Mouse (Mus musculus) neutrophil, adult 83 days (primary cell): ENCODE results near the gene Krt32. TPM values are rescaled to one million over a fixed set of nuclear protein-coding genes. Genes with fewer than 3 reads are reported as not detected.

Experiments used
- total RNA-seq, 2 experiments: library from RNA; stranded (reverse); gene quantifications; one replicate each; pipeline ENCODE4 v1.2.4; 2023

Gene Krt32
- not detected for total RNA-seq

DNA sequence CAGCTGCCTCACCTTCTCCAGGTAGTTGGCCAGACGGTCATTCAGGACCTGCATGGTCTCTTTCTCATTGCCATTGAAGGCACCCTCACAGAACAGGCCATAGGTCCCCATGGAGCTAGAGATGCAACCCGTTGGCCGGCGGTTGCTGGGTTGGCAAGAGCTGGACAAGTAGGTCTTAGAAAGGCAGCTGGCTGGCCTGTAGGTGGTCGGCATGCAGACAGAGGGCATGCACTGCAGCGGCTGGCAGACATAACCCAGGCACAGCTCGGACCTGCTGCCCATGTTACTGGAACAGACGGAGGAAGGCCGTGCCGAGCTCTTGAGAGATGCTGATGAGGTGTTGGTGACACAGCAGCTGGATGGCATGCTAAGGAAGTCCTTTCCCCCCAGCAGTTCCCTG is at the start of gene Krt32:
Krt32 (minus strand) TSS at position 366 of the 400 bp plus-strand sequence.

GRCm38 (mm10) chr11:100135731-100136130 is 47.7 kb upstream of the Krt32 start, which contains the start of gene Krt15:
Gene Krt15, minus strand, starts transcription at chr11:100135928.

GRCm38 (mm10) chr11:100121466-100121865 is 33.4 kb upstream of the Krt32 start, which contains the start of gene Krt13:
Gene Krt13, minus strand, starts transcription at chr11:100121566.

DNA sequence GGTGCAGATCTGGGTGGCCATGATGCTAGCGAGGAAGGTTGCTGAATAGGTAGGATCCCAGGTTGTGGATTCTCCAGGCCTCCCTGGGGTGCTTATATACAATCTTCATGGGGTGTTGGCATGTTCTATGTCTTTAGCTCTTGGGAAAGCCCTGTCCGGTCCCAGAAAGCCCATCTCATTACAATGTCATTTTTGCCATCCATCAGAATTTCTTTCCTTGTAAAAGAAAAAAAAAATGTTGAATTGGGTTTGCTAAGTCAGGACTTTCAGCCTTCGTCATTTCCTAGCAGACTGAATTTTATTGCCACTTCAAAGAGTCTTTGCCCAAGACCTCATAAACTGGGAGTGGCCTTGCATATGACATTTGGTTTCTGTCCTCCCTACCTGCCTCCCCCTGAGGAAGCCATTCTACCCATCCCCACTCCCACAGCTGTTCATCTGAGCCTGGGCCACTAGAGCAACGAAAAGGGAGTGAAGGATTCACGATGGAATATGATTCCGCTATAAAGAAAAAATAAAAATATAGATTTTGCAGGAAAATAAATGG is 17.6 kb upstream of the Krt32 start, which contains the start of gene Krt36:
Krt36 (minus strand) TSS at position 51 of the 547 bp plus-strand sequence.

GRCm38 (mm10) chr11:100096141-100096540 is 8.1 kb upstream of the Krt32 start, which contains the start of gene Krt35:
Gene Krt35, minus strand, starts transcription at chr11:100096241.

GRCm38 (mm10) chr11:100050451-100050850 is 37.6 kb downstream of the Krt32 start, which contains the start of gene Krt31:
Gene Krt31, minus strand, starts transcription at chr11:100050551.

DNA sequence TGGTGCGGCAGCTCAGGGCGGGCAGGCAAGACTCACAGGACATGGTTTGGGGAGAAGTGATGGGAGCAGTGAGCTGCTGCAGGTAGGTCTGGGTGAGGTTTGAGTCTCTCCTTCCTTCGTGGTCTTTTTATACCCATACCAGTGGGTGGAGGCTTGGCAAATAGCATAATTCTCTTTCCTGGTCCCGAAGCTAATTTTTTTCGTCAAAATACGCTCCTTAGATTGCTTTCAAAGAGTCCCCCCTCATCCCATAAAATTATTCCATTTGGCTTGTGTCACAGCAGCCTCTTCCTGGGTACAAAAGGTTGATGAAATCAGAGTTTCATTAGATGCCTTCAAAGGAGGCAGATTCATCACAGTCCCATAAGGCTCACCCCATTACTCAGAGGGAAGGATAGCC is 46.6 kb downstream of the Krt32 start, which contains the start of gene Krt34:
Krt34 (minus strand) TSS at position 101 of the 400 bp plus-strand sequence.

Other genes with a start within 250 kb of the Krt32 start
- not detected for gene Krtap4-16, start 236.6 kb downstream of the Krt32 start, total RNA-seq
- not detected for gene Gm11568, start 230.3 kb downstream of the Krt32 start, total RNA-seq
- gene Gm11559, start 223.8 kb downstream of the Krt32 start, total RNA-seq, result not detected
- gene Krtap9-1, start 214.8 kb downstream of the Krt32 start, total RNA-seq, result not detected
- gene Gm11567, start 209.0 kb downstream of the Krt32 start, total RNA-seq, result not detected
- gene Krtap31-1, start 180.3 kb downstream of the Krt32 start, total RNA-seq, result not detected
- gene Gm11565, start 173.5 kb downstream of the Krt32 start, total RNA-seq, result not detected
- gene Krtap31-2, start 151.9 kb downstream of the Krt32 start, total RNA-seq, result not detected
- gene Krtap9-5, start 139.8 kb downstream of the Krt32 start, total RNA-seq, result not detected
- gene Krtap29-1, start 109.2 kb downstream of the Krt32 start, total RNA-seq, result not detected
- gene Krtap16-1, start 101.6 kb downstream of the Krt32 start, total RNA-seq, result not detected
- not detected for gene Krtap17-1, start 94.2 kb downstream of the Krt32 start, total RNA-seq
- not detected for gene Krt33a, start 72.0 kb downstream of the Krt32 start, total RNA-seq
- not detected for gene Krt33b, start 58.4 kb downstream of the Krt32 start, total RNA-seq
- not detected for gene Krt34, start 46.7 kb downstream of the Krt32 start, total RNA-seq
- not detected for gene Krt31, start 37.7 kb downstream of the Krt32 start, total RNA-seq
- not detected for gene Krt35, start 8.0 kb upstream of the Krt32 start, total RNA-seq
- gene Krt36, start 17.4 kb upstream of the Krt32 start, total RNA-seq, result not detected
- not detected for gene Krt13, start 33.3 kb upstream of the Krt32 start, total RNA-seq
- gene Krt15, start 47.7 kb upstream of the Krt32 start, total RNA-seq, result not detected
- gene Krt19, start 60.4 kb upstream of the Krt32 start, total RNA-seq, result not detected
- gene Krt9, start 105.0 kb upstream of the Krt32 start, total RNA-seq, result not detected
- gene Krt14, start 119.3 kb upstream of the Krt32 start, total RNA-seq, result not detected
- gene Krt16, start 160.7 kb upstream of the Krt32 start, total RNA-seq, result not detected
- not detected for gene Krt17, start 172.8 kb upstream of the Krt32 start, total RNA-seq
- gene Krt42, start 181.6 kb upstream of the Krt32 start, total RNA-seq, result not detected
- gene Eif1, start 231.7 kb upstream of the Krt32 start, total RNA-seq, result 1,000 to 10,000 TPM; 1,687 to 1,738 TPM
- gene Gast, start 246.2 kb upstream of the Krt32 start, total RNA-seq, result not detected